Mouse (Mus musculus) cortical plate, adult 2 months (tissue): ENCODE measurements at regions not wholly inside any gene's neighbourhood (a gene's known extent, or its start where the extent isn't known, plus 50 kb on each side); places are given as distances from the start of the nearest gene placed in this dataset.

Experiments used
- CTCF ChIP-seq: fragments of 200-500 bp; IDR thresholded peaks from 2 replicates; pipeline ENCODE4 v1.5.1; 2011; ENCODE audit warnings: mild to moderate bottlenecking, control low read depth, low read length; ENCODE audit not compliant: insufficient read depth; ENCODE audit errors: extremely low read depth
- POLR2A ChIP-seq: fragments of 200-500 bp; IDR thresholded peaks from 2 replicates; pipeline ENCODE4 v1.6.1; 2011; ENCODE audit warnings: mild to moderate bottlenecking, low read length, control low read depth; ENCODE audit not compliant: insufficient read depth; ENCODE audit errors: extremely low read depth

- TF ChIP-seq CTCF = no peak
- TF ChIP-seq POLR2A = no peak
Observed at GRCm38 (mm10) chr10:12005889-12006288, 662.7 kb downstream of the Epm2a start.
